Mouse (Mus musculus) limb, embryonic 15.5 days (tissue): ENCODE results near the gene Spata13. TPM values are rescaled to one million over a fixed set of nuclear protein-coding genes. Genes with fewer than 3 reads are reported as not detected.

ENCODE experiments used
- ATAC-seq: fragments of 200-750 bp; cut with Nextera tagmentation; 2 replicates; pipeline ENCODE4 v1.8.0; 2017; ENCODE audit warnings: low read depth, moderate TSS enrichment; ENCODE audit not compliant: insufficient number of reproducible peaks, low FRiP score, low TSS enrichment
- H3K27ac ChIP-seq: fragments of 300-500 bp; sonication (generic); 2 replicates; pipeline ENCODE4 v1.5.1; 2015; ENCODE audit warnings: moderate library complexity, mild to moderate bottlenecking, inconsistent platforms
- H3K27me3 ChIP-seq: fragments of 300-500 bp; sonication (generic); 2 replicates; pipeline ENCODE4 v1.6.1; 2015; ENCODE audit warnings: inconsistent platforms
- H3K36me3 ChIP-seq: fragments of 300-500 bp; sonication (generic); 2 replicates; pipeline ENCODE4 v1.6.1; 2015; ENCODE audit warnings: inconsistent platforms
- H3K4me1 ChIP-seq: fragments of 300-500 bp; sonication (generic); 2 replicates; pipeline ENCODE4 v1.6.1; 2015; ENCODE audit warnings: inconsistent platforms
- H3K4me2 ChIP-seq: fragments of 300-500 bp; sonication (generic); 2 replicates; pipeline ENCODE4 v1.6.1; 2015; ENCODE audit warnings: mild to moderate bottlenecking, inconsistent platforms
- H3K4me3 ChIP-seq: fragments of 300-500 bp; sonication (generic); 2 replicates; pipeline ENCODE4 v1.5.1; 2015; ENCODE audit warnings: mild to moderate bottlenecking, inconsistent platforms
- H3K9ac ChIP-seq: fragments of 300-500 bp; sonication (generic); 2 replicates; pipeline ENCODE4 v1.6.1; 2015; ENCODE audit warnings: inconsistent platforms
- H3K9me3 ChIP-seq: fragments of 300-500 bp; sonication (generic); 2 replicates; pipeline ENCODE4 v1.6.1; 2016; ENCODE audit warnings: inconsistent platforms
- WGBS: fragments of 180-500 bp; shearing (Covaris S2); methylation state at CpG from one replicate; pipeline ENCODE4 v1.1.7; 2015; 5-methylcytosine and 5-hydroxymethylcytosine counted together
- polyA plus RNA-seq: library from polyadenylated mRNA; unstranded; fragments of >200 nt; fragmentation: Nextera tagmentation; extraction: Ambion mirVana; gene quantifications from 2 replicates; pipeline ENCODE4 v1.2.1, GENCODE M21; 2015

The Spata13 gene
- polyA plus RNA-seq, 1 experiment from 2014 or later = 10.0 TPM

DNA sequence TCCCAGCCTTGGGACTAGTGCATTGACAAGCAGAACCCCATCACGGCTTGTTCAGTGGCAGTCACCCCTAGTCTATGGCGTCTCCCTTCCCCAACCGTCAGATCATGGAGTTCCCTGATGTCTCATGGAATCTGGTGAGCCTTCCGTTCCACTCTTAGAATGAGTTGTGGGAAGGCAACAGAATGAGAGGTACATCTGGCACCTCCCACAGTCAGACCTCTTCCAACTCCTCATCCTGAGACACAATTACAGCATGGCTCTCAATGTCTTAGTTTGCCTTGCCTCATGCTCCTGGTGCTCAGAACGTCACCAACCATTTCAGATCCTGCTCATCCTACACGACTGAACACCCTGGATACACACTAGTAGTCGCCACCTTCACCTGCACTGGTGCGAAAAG is 142.7 kb downstream of the Spata13 start:
- no peaks in the 10 kb centered on the region for H3K9me3 ChIP-seq
- no peak overlapping the region for H3K9ac ChIP-seq
- no peaks in the 10 kb centered on the region for H3K27me3 ChIP-seq
- WGBS = 86% methylated on average over 8 of the region's 8 CpGs
- ATAC-seq = no peak
- no peak overlapping the region for H3K4me2 ChIP-seq
- H3K4me1 ChIP-seq = no peaks in the 10 kb centered on the region
- no peak overlapping the region for H3K4me3 ChIP-seq
- H3K27ac ChIP-seq = no peak overlapping the region
- no peaks in the 10 kb centered on the region for H3K36me3 ChIP-seq

DNA sequence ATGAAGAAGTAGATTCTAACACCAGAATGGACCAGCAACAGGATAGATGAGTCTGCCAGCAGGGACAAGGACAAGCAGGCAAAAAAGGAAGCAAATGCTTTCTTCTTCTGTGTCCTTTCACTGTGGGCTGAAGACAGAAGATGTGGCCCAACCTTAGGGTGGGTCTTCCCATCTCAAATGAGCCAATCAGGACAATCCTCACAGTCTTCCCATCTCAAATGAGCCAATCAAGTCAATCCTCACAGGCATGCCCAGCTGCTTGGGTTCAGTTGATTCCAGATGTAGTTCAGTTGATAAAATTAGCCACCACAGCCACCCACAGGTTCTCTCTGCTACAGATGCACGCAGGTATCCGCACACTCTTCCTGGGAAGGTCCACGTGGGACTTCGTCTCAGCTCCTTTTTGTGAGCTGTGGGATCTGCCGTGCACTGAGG is 143.7 kb downstream of the Spata13 start:
- no peak for ATAC-seq
- Histone ChIP-seq H3K9me3 (no peaks in the 10 kb centered on the region), H3K27ac (no peak overlapping the region), H3K4me1 (no peaks in the 10 kb centered on the region), H3K4me3 (no peak overlapping the region), H3K27me3 (no peaks in the 10 kb centered on the region), H3K9ac (no peak overlapping the region), H3K4me2 (no peak overlapping the region), H3K36me3 (no peaks in the 10 kb centered on the region)
- WGBS = 81% methylated on average over 5 of the region's 5 CpGs

DNA sequence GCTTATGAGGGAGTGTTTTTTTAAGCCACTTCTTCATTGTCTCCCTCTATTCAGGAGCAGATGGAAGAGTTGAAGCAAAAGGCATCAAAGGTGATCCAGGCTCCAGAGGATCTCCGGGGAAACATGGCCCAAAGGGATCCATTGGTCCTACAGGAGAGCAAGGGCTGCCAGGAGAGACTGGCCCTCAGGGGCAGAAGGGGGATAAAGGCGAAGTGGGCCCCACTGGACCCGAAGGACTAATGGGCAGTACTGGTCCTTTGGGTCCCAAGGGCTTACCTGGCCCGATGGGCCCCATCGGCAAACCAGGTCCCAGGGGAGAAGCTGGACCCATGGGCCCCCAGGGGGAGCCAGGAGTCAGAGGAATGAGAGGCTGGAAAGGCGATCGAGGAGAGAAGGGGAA is 145.4 kb downstream of the Spata13 start:
- Histone ChIP-seq H3K4me1 (no peaks in the 10 kb centered on the region), H3K27me3 (0 out of 2 replicates have a peak, but pooled peaks cover 4% of the 10 kb centered on the region), H3K9ac (no peak overlapping the region), H3K4me2 (no peak overlapping the region), H3K36me3 (no peaks in the 10 kb centered on the region), H3K9me3 (no peaks in the 10 kb centered on the region), H3K27ac (no peak overlapping the region), H3K4me3 (no peak overlapping the region)
- ATAC-seq = no peak
- 91% methylated on average over 7 of the region's 7 CpGs for WGBS

DNA sequence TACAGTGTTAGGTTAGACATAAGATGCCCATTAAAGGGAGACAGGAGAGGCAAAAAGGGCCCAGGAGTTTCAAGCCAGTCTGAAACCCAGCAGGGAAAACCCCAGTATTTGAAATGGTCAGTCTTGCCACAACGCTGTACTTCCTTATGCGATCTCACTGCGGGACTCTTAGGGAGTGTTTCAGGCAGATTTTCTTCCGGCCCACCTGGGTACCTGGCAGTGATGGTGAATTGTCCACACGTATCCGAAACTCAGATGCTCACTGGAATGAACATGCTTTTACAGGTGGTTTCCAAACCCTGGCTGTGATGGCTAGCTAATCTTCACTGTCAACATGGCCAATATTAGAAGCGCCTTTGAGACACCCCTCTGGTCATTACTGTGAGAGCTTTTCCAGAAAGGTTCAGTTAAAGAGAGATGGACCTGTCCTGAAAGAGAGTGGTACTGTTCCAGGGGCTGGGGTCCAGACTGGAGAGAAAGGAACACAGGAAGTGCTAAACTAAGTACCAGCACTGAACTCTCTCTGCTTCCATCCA is 148.4 kb downstream of the Spata13 start:
- Histone ChIP-seq H3K4me1 (no peaks in the 10 kb centered on the region; the same call in 1 of the 2 replicates), H3K27me3 (0 out of 2 replicates have a peak, but pooled peaks cover 4% of the 10 kb centered on the region), H3K9ac (no peak overlapping the region), H3K36me3 (no peaks in the 10 kb centered on the region), H3K9me3 (no peaks in the 10 kb centered on the region), H3K4me3 (no peak overlapping the region), H3K27ac (no peak overlapping the region), H3K4me2 (no peak overlapping the region)
- WGBS = 45% methylated on average over 7 of the region's 7 CpGs
- ATAC-seq = no peak

DNA sequence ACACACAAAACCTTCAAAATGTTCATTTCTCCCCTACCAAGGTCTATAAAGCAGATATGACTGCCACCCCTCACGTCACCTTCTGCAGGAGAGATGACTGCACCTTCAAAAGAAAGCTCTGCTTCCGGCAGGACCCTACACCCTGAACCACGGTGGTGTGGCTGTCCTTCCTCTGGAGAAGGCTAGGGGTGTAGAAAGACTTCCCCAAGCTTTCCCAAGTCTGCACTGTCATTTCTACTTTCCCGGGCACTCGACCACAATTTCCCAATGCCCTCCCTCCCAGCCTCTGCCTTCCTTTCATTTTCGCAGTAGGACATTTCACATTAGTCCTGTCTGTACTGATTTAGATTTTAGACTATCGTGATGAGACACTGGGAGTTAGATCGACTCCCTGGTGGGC is 149.4 kb downstream of the Spata13 start:
- Histone ChIP-seq H3K4me3 (no peak overlapping the region), H3K27me3 (0 out of 2 replicates have a peak, but pooled peaks cover 4% of the 10 kb centered on the region), H3K4me1 (no peaks in the 10 kb centered on the region; the same call in 1 of the 2 replicates), H3K4me2 (no peak overlapping the region), H3K27ac (no peak overlapping the region), H3K36me3 (peaks cover 4% of the 10 kb centered on the region), H3K9me3 (no peaks in the 10 kb centered on the region), H3K9ac (no peak overlapping the region)
- ATAC-seq = no peak
- 38% methylated on average over 8 of the region's 8 CpGs for WGBS

DNA sequence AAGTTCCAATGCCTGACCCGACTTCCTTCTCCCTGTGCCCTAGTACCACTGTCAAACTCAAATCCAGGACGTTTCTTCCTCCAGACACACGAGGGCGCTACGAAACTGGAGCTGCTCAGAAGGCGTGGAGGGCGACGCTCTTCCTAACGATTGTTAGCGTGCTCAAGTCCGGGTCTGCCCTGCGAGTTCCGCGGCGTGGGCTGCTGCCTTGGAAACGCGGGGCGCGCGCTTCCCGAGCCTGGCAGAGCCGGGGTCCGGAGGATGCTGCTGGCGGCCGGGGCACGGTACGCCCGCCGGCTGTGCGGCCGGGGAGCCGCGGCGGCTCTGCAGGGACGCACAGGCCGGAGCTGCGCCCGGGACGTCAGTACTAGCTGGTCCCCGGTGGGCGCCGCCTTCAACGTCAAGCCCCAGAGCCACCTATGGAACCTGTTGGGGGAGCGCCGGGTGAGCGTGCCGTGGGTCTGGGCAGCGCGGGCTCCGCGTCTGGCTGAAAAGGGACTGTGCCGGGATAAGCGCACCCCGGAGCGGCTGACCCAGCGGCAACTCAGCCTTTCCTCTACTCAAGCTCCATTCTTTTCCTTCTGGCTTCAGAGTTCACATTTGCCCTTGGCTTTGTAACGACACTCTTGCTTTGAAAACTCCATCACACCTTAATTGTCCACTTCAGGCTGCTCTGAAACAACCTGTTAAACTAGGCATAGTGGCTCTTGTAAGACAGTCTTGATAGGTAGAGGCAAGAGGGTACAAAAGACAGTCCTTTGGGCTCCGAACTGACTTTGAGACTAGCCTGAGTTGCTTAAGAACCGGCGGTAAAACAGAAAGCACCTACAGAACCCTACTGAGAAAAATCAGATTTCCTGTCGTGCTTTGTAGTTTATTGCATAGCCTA is 150.9 kb downstream of the Spata13 start, which contains the start of gene Mipep:
Gene Mipep (plus strand): TSS at position 147 of the 889 bp plus-strand sequence.
- Histone ChIP-seq H3K36me3 (peaks cover 14% of the 10 kb centered on the region), H3K4me1 (no peaks in the 10 kb centered on the region; the same call in 1 of the 2 replicates), H3K9me3 (no peaks in the 10 kb centered on the region), H3K4me2 (peak within 1 kb of the TSS; percentile 73), H3K9ac (peak within 1 kb of the TSS; percentile 71), H3K27me3 (0 out of 2 replicates have a peak, but pooled peaks cover 4% of the 10 kb centered on the region), H3K27ac (peak within 1 kb of the TSS; percentile 43; the same call in 1 of the 2 replicates), H3K4me3 (peak within 1 kb of the TSS; percentile 81)
- ATAC-seq = peak; percentile 87
- WGBS = under 1% methylated on average over 61 of the region's 61 CpGs

DNA sequence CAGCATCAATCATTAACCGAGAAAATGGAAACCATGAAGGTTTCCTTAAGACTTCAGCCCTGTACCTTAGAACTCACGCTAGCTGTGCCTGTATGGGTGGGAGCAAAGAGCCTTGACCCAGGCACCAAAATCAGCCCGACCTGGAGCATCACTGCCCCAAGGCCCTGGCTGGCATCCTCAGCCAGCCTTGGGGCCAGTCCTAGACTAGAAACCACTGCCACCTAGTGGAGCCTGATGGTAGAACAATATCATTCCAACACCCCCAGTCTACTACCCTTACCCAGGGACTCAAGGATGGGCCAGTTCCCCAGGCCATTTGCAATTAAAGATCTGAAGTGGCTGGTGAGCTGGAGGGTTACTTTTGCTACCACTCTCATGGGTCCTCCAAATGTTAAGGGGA is 156.3 kb downstream of the Spata13 start:
- H3K27me3 ChIP-seq = no peaks in the 10 kb centered on the region
- 42% methylated on average over 3 of the region's 3 CpGs for WGBS
- no peak overlapping the region for H3K27ac ChIP-seq
- H3K4me3 ChIP-seq = no peak overlapping the region
- no peak overlapping the region for H3K4me2 ChIP-seq
- H3K9me3 ChIP-seq = no peaks in the 10 kb centered on the region
- no peak overlapping the region for H3K9ac ChIP-seq
- H3K4me1 ChIP-seq = no peaks in the 10 kb centered on the region; the same call in 1 of the 2 replicates
- no peak for ATAC-seq
- peaks cover 36% of the 10 kb centered on the region for H3K36me3 ChIP-seq

DNA sequence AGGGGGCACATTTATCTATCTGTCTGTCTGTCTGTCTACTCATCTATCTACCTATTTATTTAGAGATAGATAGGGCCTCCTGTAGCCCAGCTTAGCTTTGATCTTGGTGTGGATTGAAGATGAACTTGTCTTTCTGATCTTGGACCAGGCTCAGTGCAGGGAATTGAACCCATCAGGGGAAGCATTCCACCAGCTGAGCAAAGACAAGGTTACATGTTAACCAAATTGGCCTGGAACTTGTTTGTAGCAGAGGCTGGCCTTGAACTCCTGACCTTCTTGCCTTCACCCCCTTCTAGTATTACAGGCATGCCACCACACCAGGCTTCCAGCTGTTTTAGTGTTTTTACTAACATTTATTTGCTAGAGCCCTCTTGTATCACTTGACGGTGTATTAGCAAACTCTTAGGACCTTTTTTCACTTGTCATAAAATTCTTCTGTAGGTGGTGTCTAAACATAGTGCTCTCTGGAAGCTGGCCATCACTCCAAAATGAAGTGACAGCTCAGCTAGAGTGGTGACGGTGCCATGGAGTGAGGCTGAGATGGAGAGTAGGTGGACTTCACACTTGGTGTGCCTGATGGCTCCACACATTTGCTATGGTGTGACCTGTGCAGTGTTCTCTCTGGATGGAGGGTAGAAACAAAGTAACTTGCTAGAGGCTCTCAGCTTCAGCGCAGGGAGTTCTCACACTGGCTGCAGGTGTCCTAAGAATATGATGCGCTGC is 163.0 kb downstream of the Spata13 start:
- Histone ChIP-seq H3K4me3 (no peak overlapping the region), H3K9me3 (no peaks in the 10 kb centered on the region), H3K36me3 (peaks cover 32% of the 10 kb centered on the region), H3K4me1 (0 out of 2 replicates have a peak, but pooled peaks cover 2% of the 10 kb centered on the region), H3K27ac (no peak overlapping the region), H3K4me2 (no peak overlapping the region), H3K27me3 (no peaks in the 10 kb centered on the region), H3K9ac (no peak overlapping the region)
- 77% methylated on average over 4 of the region's 4 CpGs for WGBS
- ATAC-seq = no peak

- ATAC-seq = no peak
- Histone ChIP-seq H3K27me3 (no peaks in the 10 kb centered on the region), H3K9ac (no peak overlapping the region), H3K27ac (no peak overlapping the region), H3K4me3 (no peak overlapping the region), H3K36me3 (peaks cover 34% of the 10 kb centered on the region), H3K4me2 (no peak overlapping the region), H3K4me1 (0 out of 2 replicates have a peak, but pooled peaks cover 2% of the 10 kb centered on the region), H3K9me3 (no peaks in the 10 kb centered on the region)
- WGBS = 90% methylated on average over 5 of the region's 5 CpGs
Measured at GRCm38 (mm10) chr14:60797596-60797995, 163.8 kb downstream of the Spata13 start.

DNA sequence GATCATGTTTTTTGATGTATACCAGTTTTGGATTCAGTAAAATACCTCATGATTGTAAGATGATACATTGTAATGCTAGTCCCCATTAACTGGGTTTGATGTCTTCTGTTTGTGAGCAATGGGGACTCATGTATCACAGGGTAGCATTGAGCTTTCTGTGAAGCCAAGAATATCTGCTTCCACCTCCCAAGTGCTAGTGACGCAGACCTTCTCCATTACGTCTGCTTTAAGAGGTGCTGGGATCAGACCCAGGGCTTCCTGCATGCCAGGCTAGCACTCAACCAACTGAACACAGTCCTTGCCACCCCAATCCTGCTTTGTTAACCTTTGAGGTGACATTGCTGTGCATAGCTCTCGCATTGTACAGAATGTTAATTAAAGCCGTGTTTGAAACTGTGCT is 164.9 kb downstream of the Spata13 start:
- WGBS = 83% methylated on average over 4 of the region's 4 CpGs
- Histone ChIP-seq H3K27me3 (no peaks in the 10 kb centered on the region), H3K9ac (no peak overlapping the region), H3K9me3 (no peaks in the 10 kb centered on the region), H3K4me2 (no peak overlapping the region), H3K27ac (no peak overlapping the region), H3K36me3 (peaks cover 42% of the 10 kb centered on the region), H3K4me1 (0 out of 2 replicates have a peak, but pooled peaks cover 2% of the 10 kb centered on the region), H3K4me3 (no peak overlapping the region)
- ATAC-seq = no peak

- H3K36me3 ChIP-seq = peaks cover 48% of the 10 kb centered on the region
- H3K27me3 ChIP-seq = no peaks in the 10 kb centered on the region
- 42% methylated on average over 9 of the region's 9 CpGs for WGBS
- 0 out of 2 replicates have a peak, but pooled peaks cover 2% of the 10 kb centered on the region for H3K4me1 ChIP-seq
- H3K4me2 ChIP-seq = no peak overlapping the region
- no peak overlapping the region for H3K9ac ChIP-seq
- ATAC-seq = no peak
- no peak overlapping the region for H3K4me3 ChIP-seq
- H3K9me3 ChIP-seq = no peaks in the 10 kb centered on the region
- no peak overlapping the region for H3K27ac ChIP-seq
Measured at GRCm38 (mm10) chr14:60799762-60800728, 166.2 kb downstream of the Spata13 start.
